ENCODE assay signal across 17 mouse cellular contexts in the genomic region with DNA sequence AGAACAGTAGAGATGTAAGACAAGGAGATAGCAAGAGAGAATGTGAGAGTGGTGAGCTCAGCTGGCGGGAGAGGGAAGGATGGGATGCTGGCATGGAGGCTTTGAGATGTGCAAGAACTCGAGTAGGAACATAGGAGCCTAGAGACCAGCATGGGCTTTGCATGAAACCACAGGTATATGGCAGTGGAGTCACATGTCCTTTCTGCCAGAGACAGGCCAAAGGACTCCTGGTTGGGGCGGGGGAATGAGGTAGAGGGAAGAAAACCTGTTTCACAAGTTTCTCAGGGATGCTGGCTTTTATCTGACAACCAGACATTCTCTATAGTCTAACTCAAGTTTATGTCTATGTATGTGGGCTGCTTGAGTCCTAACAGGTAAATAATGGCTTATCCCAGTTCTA. TPM values are rescaled to one million over a fixed set of nuclear protein-coding genes. Genes with fewer than 3 reads are reported as not detected.
"Had no signal": no experiment of that assay in that cellular context is flagged by ENCODE, and none has a peak within 500 bp of the region (broad histone marks: within the 10 kb centered on the region; RNA-seq: fewer than 3 reads in every experiment).

No protein-coding gene starts in this region.

- H3K9me3 ChIP-seq: neural tube, embryonic 13.5 days; neural tube, embryonic 15.5 days; stomach, embryonic 15.5 days had no signal

- H3K9ac ChIP-seq: neural tube, embryonic 13.5 days; neural tube, embryonic 15.5 days; stomach, embryonic 15.5 days had no signal

- H3K27ac ChIP-seq: neural tube, embryonic 13.5 days; neural tube, embryonic 15.5 days; stomach, embryonic 15.5 days; stomach, postnatal 0 days had no signal

- DNase-seq: retina, postnatal 1 day; right cerebral cortex, adult 18-20 months; right cerebral cortex, postnatal 14 days; right cerebral cortex, postnatal 25 days; right cerebral cortex, postnatal 4 days; spleen, adult 18-20 months; thymus, adult 18-20 months; thymus, adult 2 months; thymus, postnatal 14 days; thymus, postnatal 25 days; thymus, postnatal 36 days; thymus, postnatal 4 days had no signal

- H3K27me3 ChIP-seq: neural tube, embryonic 13.5 days; neural tube, embryonic 15.5 days; stomach, embryonic 15.5 days had no signal

- H3K36me3 ChIP-seq: neural tube, embryonic 13.5 days; neural tube, embryonic 15.5 days; stomach, embryonic 15.5 days had no signal

- H3K4me1 ChIP-seq: neural tube, embryonic 13.5 days; neural tube, embryonic 15.5 days; stomach, embryonic 15.5 days had no signal

- H3K4me2 ChIP-seq: neural tube, embryonic 13.5 days; neural tube, embryonic 15.5 days; stomach, embryonic 15.5 days had no signal

- H3K4me3 ChIP-seq: neural tube, embryonic 13.5 days; neural tube, embryonic 15.5 days; stomach, embryonic 15.5 days had no signal

RNA-seq across cellular contexts. Expression of gene Armc3, which starts 55.9 kb away (rescaled TPM):
- polyA plus RNA-seq: small intestine, adult 2 months had no signal
